Mouse (Mus musculus): ENCODE data around the gene Pak6. TPM values are rescaled to one million over a fixed set of nuclear protein-coding genes. Genes with fewer than 3 reads are reported as not detected.

The Pak6 gene
- polyA plus RNA-seq, 1 experiment, result 0.06 TPM

GRCm38 (mm10) chr2:118687791-118688190, 24.7 kb downstream of the Pak6 start:
- Histone ChIP-seq H3K27me3 (ENCODE audit: control insufficient read depth, insufficient read depth, insufficient read length) (peaks cover 4% of the 10 kb centered on the region), H3K4me2 (ENCODE audit: low read depth) (no peak overlapping the region), H3K4me3 (no peak overlapping the region), H3ac (ENCODE audit: control insufficient read depth, insufficient read length) (no peak overlapping the region), H3K79me2 (ENCODE audit: control insufficient read depth, insufficient read depth) (no peaks in the 10 kb centered on the region), H3K36me3 (ENCODE audit: control insufficient read depth, insufficient read depth) (no peaks in the 10 kb centered on the region)
- TF ChIP-seq POLR2A (IDR thresholded peaks at IDR 0.05; ENCODE audit: insufficient read length, low read depth) (no peak), MYOG (IDR thresholded peaks at IDR 0.05; ENCODE audit: control insufficient read depth in 1 of 3, insufficient read depth in 1 of 3, insufficient read length in 2 of 3, low read depth in 2 of 3) (no peak), SRF (IDR thresholded peaks at IDR 0.05; ENCODE audit: control insufficient read depth, insufficient read length, low read depth) (no peak)

DNA sequence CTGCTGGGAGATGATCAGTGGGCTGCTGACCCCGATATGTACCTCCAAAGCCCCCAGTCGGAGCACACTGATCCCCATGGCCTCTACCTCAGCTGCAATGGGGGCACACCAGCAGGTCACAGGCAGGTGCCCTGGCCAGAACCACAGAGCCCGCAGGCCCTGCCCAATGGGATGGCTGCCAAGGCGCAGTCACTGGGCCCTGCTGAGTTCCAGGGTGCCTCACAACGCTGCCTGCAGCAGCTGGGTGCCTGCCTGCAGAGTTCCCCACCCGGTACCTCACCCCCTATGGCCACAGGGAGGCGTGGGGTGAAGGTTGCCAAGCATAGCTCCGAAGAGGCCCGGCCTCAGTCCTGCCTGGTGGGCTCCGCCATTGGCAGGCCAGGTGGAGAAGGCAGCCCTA, 26.8 kb downstream of the Pak6 start:
- TF ChIP-seq MYOG (IDR thresholded peaks at IDR 0.05; ENCODE audit: control insufficient read depth in 1 of 3, insufficient read depth in 1 of 3, insufficient read length in 2 of 3, low read depth in 2 of 3) (peak in 2 of 3 experiments; percentile 18 to 55), CEBPB (IDR thresholded peaks at IDR 0.05; ENCODE audit: insufficient read depth, poor library complexity, severe bottlenecking) (no peak)
- H3K36me3 ChIP-seq (ENCODE audit: control insufficient read depth, insufficient read depth), result no peaks in the 10 kb centered on the region
- H3K4me3 ChIP-seq, result no peak overlapping the region
- H3K79me2 ChIP-seq (ENCODE audit: control insufficient read depth, insufficient read depth), result no peaks in the 10 kb centered on the region
- no peak overlapping the region for H3ac ChIP-seq (ENCODE audit: control insufficient read depth, insufficient read length)
- H3K4me2 ChIP-seq (ENCODE audit: low read depth), result no peak overlapping the region
- peaks cover 17% of the 10 kb centered on the region for H3K27me3 ChIP-seq (ENCODE audit: control insufficient read depth, insufficient read depth, insufficient read length)

DNA sequence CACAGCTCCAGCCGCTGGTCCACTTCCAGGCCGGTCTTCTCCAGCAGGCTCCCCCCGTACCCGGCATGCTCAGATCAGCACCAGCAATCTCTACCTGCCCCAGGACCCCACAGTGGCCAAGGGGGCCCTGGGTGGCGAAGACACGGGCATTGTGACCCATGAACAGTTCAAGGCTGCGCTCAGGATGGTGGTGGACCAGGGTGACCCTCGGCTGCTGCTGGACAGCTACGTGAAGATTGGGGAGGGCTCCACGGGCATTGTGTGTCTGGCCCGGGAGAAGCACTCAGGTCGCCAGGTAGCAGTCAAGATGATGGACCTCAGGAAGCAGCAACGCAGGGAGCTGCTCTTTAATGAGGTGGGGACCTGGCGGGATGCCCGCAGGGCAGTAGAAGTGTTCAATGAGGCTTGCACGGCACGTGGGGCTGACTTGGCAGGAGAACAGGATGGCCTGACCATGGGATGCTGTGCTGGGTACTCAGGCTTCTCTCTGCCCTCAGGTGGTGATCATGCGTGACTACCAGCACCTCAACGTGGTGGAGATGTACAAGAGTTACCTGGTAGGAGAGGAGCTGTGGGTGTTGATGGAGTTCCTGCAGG, 30.4 kb downstream of the Pak6 start:
- H3K27me3 ChIP-seq (ENCODE audit: control insufficient read depth, insufficient read depth, insufficient read length), result peaks cover 17% of the 10 kb centered on the region
- H3K4me2 ChIP-seq (ENCODE audit: low read depth), result no peak overlapping the region
- no peaks in the 10 kb centered on the region for H3K79me2 ChIP-seq (ENCODE audit: control insufficient read depth, insufficient read depth)
- no peak overlapping the region for H3ac ChIP-seq (ENCODE audit: control insufficient read depth, insufficient read length)
- no peak for TF ChIP-seq POLR2A (IDR thresholded peaks at IDR 0.05; ENCODE audit: insufficient read length, low read depth)
- TF ChIP-seq CEBPB (IDR thresholded peaks at IDR 0.05; ENCODE audit: insufficient read depth, poor library complexity, severe bottlenecking), result no peak
- TF ChIP-seq E2F4 (IDR thresholded peaks at IDR 0.05; ENCODE audit: insufficient read depth), result no peak
- H3K36me3 ChIP-seq (ENCODE audit: control insufficient read depth, insufficient read depth), result no peaks in the 10 kb centered on the region
- no peak overlapping the region for H3K4me3 ChIP-seq

DNA sequence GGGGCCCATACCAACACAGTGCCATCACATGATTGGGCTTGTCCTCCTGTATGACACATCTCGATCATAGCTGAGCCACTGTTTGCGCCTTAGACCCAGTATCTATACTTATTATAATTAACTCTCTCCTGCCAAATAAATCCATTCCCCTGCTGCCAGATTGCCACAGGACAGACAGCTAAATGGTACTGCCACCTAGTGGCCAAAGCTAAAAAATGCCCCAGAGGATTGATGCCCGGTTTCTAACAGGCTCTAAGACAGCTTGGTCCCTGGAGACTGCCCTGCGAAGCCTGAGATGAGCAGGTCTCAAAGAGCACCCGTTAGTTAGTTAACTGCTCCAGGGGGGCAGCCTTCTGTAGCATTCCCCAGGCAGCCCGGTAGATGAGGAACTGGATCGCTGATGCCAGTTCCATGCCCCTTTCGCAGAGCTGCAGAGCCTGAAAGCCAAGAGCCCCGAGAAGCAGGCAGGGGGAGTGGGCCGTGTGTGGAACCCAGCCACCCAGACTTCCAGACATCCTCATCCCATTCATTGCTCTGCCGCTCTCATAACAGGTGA, 32.7 kb downstream of the Pak6 start:
- Histone ChIP-seq H3K27me3 (ENCODE audit: control insufficient read depth, insufficient read depth, insufficient read length) (peaks cover 13% of the 10 kb centered on the region), H3ac (ENCODE audit: control insufficient read depth, insufficient read length) (no peak overlapping the region), H3K79me2 (ENCODE audit: control insufficient read depth, insufficient read depth) (no peaks in the 10 kb centered on the region), H3K4me3 (no peak overlapping the region), H3K36me3 (ENCODE audit: control insufficient read depth, insufficient read depth) (no peaks in the 10 kb centered on the region), H3K4me2 (ENCODE audit: low read depth) (no peak overlapping the region)
- no peak for TF ChIP-seq MYOG (IDR thresholded peaks at IDR 0.05; ENCODE audit: control insufficient read depth in 1 of 3, insufficient read depth in 1 of 3, insufficient read length in 2 of 3, low read depth in 2 of 3)
- TF ChIP-seq USF1 (IDR thresholded peaks at IDR 0.05; ENCODE audit: low read depth), result no peak
- no peak for TF ChIP-seq CEBPB (IDR thresholded peaks at IDR 0.05; ENCODE audit: insufficient read depth, poor library complexity, severe bottlenecking)

- peaks cover 16% of the 10 kb centered on the region for H3K27me3 ChIP-seq (ENCODE audit: control insufficient read depth, insufficient read depth, insufficient read length)
- no peak overlapping the region for H3K4me2 ChIP-seq (ENCODE audit: low read depth)
- H3K36me3 ChIP-seq (ENCODE audit: control insufficient read depth, insufficient read depth), result no peaks in the 10 kb centered on the region
- no peaks in the 10 kb centered on the region for H3K79me2 ChIP-seq (ENCODE audit: control insufficient read depth, insufficient read depth)
- no peak overlapping the region for H3ac ChIP-seq (ENCODE audit: control insufficient read depth, insufficient read length)
- H3K4me3 ChIP-seq, result no peak overlapping the region
- TF ChIP-seq MYOD1 (IDR thresholded peaks at IDR 0.05; ENCODE audit: control insufficient read depth in 1 of 3, insufficient read length in 2 of 3, low read depth in 2 of 3) (peak in 2 of 3 experiments; percentile 77 to 80), SRF (IDR thresholded peaks at IDR 0.05; ENCODE audit: control insufficient read depth, insufficient read length, low read depth) (no peak)
Measured at GRCm38 (mm10) chr2:118696451-118697308, 33.6 kb downstream of the Pak6 start.

GRCm38 (mm10) chr2:118697311-118697877, 34.3 kb downstream of the Pak6 start:
- Histone ChIP-seq H3K36me3 (ENCODE audit: control insufficient read depth, insufficient read depth) (no peaks in the 10 kb centered on the region), H3K4me2 (ENCODE audit: low read depth) (no peak overlapping the region), H3K79me2 (ENCODE audit: control insufficient read depth, insufficient read depth) (no peaks in the 10 kb centered on the region), H3ac (ENCODE audit: control insufficient read depth, insufficient read length) (no peak overlapping the region), H3K27me3 (ENCODE audit: control insufficient read depth, insufficient read depth, insufficient read length) (peaks cover 23% of the 10 kb centered on the region), H3K4me3 (no peak overlapping the region)
- TF ChIP-seq POLR2AphosphoS2 (IDR thresholded peaks at IDR 0.05; ENCODE audit: insufficient read length, low read depth) (no peak), USF1 (IDR thresholded peaks at IDR 0.05; ENCODE audit: low read depth) (no peak), MAX (IDR thresholded peaks at IDR 0.05; ENCODE audit: low read depth) (no peak), MYOD1 (IDR thresholded peaks at IDR 0.05; ENCODE audit: control insufficient read depth in 1 of 3, insufficient read length in 2 of 3, low read depth in 2 of 3) (peak in 1 of 3 experiments; percentile 43)
